Mouse (Mus musculus): ENCODE measurements around the gene Pdcl2. TPM values are rescaled to one million over a fixed set of nuclear protein-coding genes. Genes with fewer than 3 reads are reported as not detected.

The Pdcl2 gene
- polyA plus RNA-seq, 1 experiment, result 0.08 TPM

DNA sequence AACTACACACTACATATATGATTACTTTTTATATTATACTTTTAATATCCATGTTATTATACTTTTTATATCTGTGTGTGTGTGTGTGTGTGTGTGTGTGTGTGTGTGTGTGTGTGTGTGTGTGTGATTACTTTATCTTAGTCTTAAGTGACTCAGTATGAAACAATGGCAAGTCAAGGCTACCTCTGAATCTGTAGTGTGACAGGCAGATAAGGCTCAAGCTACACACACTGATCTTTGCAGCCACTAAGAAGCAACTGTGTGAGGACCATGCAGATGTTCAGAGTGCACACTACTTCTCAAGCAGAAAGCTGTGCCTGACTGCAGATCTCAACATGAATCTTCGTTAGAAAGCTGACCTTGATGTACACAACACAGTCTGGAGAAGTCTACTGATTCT is 47.1 kb downstream of the Pdcl2 start:
- no peak overlapping the region for H3K4me3 ChIP-seq (ENCODE audit: insufficient read depth, low read depth, low read length)
- H3K27me3 ChIP-seq (replicated peaks; ENCODE audit: control insufficient read depth, insufficient read depth, low read length), result no peaks in the 10 kb centered on the region
- WGBS, result 77% methylated on average over 1 of the region's 1 CpGs
- TF ChIP-seq CTCF (conservative IDR thresholded peaks at IDR 0.05; ENCODE audit: insufficient read depth, insufficient read length, low read depth, low read length) (no peak), POLR2A (IDR thresholded peaks at IDR 0.05; ENCODE audit: low read depth, low read length) (no peak)
- no peaks in the 10 kb centered on the region for H3K4me1 ChIP-seq (ENCODE audit: control insufficient read depth, insufficient read depth, low read length)
- DNase-seq, result no peak
- no peaks in the 10 kb centered on the region for H3K36me3 ChIP-seq (ENCODE audit: control insufficient read depth, insufficient read depth, low read length)
- H3K27ac ChIP-seq (ENCODE audit: insufficient read depth, low read depth, low read length), result no peak overlapping the region

DNA sequence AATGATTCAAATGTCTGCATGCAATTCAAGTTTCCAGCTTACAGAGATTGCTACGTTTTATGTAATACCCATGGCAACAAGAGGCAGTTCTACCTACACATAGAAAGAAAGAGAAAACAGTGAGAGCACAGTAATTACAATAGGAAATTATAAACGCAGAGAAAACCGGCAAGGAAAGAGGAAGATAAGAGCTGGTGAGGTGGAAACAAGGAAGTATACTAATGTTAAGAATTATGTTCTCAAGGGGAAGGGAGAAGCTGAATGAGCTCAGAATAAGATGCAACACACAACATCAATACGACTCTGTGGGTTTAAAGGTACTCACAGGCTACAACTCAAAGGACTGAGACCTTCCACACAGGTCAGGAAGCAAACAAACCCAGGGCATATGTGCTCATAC is 56.0 kb downstream of the Pdcl2 start:
- WGBS, result 78% methylated on average over 4 of the region's 4 CpGs
- no peaks in the 10 kb centered on the region for H3K4me1 ChIP-seq (ENCODE audit: control insufficient read depth, insufficient read depth, low read length)
- no peaks in the 10 kb centered on the region for H3K36me3 ChIP-seq (ENCODE audit: control insufficient read depth, insufficient read depth, low read length)
- H3K27me3 ChIP-seq (replicated peaks; ENCODE audit: control insufficient read depth, insufficient read depth, low read length), result no peaks in the 10 kb centered on the region
- no peak for DNase-seq
- H3K4me3 ChIP-seq (ENCODE audit: insufficient read depth, low read depth, low read length), result no peak overlapping the region
- no peak overlapping the region for H3K27ac ChIP-seq (ENCODE audit: insufficient read depth, low read depth, low read length)
- TF ChIP-seq POLR2A (IDR thresholded peaks at IDR 0.05; ENCODE audit: low read depth, low read length) (no peak), CTCF (conservative IDR thresholded peaks at IDR 0.05; ENCODE audit: insufficient read depth, insufficient read length, low read depth, low read length) (no peak)

Other genes starting within 250 kb of the Pdcl2 start
- 56.9 and 69.9 TPM in 2 replicates for gene Srd5a3, start 190.9 kb downstream of the Pdcl2 start, polyA plus RNA-seq (2012; rRNA removed)
- gene Tmem165, start 147.3 kb downstream of the Pdcl2 start, polyA plus RNA-seq (2012; rRNA removed), result 29.4 and 38.7 TPM in 2 replicates
- gene Clock, start 26.4 kb downstream of the Pdcl2 start, polyA plus RNA-seq (2012; rRNA removed), result 13.9 and 14.4 TPM in 2 replicates
- not detected in 2 replicates for gene Nmu, start 32.6 kb upstream of the Pdcl2 start, polyA plus RNA-seq (2012; rRNA removed)
- not detected in 2 replicates for gene Gm7271, start 152.9 kb upstream of the Pdcl2 start, polyA plus RNA-seq (2012; rRNA removed)
- 18.1 TPM in 2 replicates for gene Exoc1, start 198.2 kb upstream of the Pdcl2 start, polyA plus RNA-seq (2012; rRNA removed)

Measured in kidney, adult 2 months (tissue).